Mouse (Mus musculus) Patski (cell line): Measurements from ENCODE around the gene Fkbp9. TPM values are rescaled to one million over a fixed set of nuclear protein-coding genes. Genes with fewer than 3 reads are reported as not detected.
"Not testable (repeated sequence)": the region's sequence is repeated elsewhere in the genome, so short reads cannot be mapped to it uniquely, and the experiment has no call there.

Source experiments
- ATAC-seq: fragments of 100-300 bp; one replicate; pipeline ENCODE4 v1.8.0; 2021
- CTCF ChIA-PET: fragments of 350-600 bp; sonication (Branson Sonifier 250); formaldehyde crosslinking; loops from one replicate; lab custom pipeline; 2022; ENCODE audit warnings: inconsistent platforms; lab: Charles Lee
- POLR2A ChIA-PET: fragments of 350-600 bp; sonication (Branson Sonifier 250); formaldehyde crosslinking; loops from one replicate; lab custom pipeline; 2022; ENCODE audit warnings: antibody characterized with exemption, inconsistent platforms; lab: Charles Lee
- DNase-seq: peaks from one replicate; pipeline ENCODE4 v3.0.0-alpha.2; 2011; ENCODE audit warnings: low read depth, low spot score
- H3K27me3 ChIP-seq: fragments of 371-371 bp; one replicate; pipeline ENCODE4 v1.5.1; 2021
- CTCF ChIP-seq: fragments of 100-300 bp; IDR thresholded peaks from one replicate; pipeline ENCODE4 v1.5.1; 2021
- in situ Hi-C: fragments of 300-500 bp; cut with MboI; formaldehyde crosslinking; loops from 3 replicates; pipeline ENCODE4 v1.11.1; 2018; ENCODE audit warnings: low pct_unique_long_range_greater_than_20kb, mixed read lengths
- polyA plus RNA-seq: library from polyadenylated mRNA; unstranded; gene quantifications from one replicate; pipeline ENCODE4 v1.2.3, GENCODE M21; 2021

Fkbp9 gene
- polyA plus RNA-seq, 1 experiment from 2014 or later, result 169 TPM

DNA sequence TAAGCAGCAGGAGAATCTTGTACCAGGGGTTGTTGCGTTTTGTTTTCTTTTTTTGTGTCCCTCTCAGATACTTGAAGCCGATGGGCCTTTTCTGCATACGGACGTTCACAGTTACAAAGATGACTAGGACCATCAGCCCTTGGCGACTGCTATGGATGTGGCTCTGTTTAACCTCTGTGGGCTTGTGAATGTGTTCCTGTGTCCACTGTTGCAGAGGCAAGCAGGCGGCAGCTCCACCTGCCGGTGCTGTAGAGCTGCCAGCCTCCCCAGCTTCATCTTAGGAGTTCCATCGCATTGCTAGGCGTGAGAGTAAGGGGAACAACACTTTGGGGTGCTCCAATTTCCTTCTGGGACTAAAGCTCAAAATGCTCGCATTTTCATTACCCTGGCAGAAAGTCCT is 3.7 kb downstream of the Fkbp9 start:
- no peak for ATAC-seq
- in situ Hi-C loops, result no loop called here
- ChIA-PET POLR2A (no interaction called here), CTCF (interaction anchor here (1.0 to 1.2 kb wide), 3 partner anchors 14 to 73 kb away, joined by 3 read pairs; no protein-coding TSS in a partner anchor)
- DNase-seq, result no peak
- no peaks in the 10 kb centered on the region for H3K27me3 ChIP-seq
- no peak for TF ChIP-seq CTCF

DNA sequence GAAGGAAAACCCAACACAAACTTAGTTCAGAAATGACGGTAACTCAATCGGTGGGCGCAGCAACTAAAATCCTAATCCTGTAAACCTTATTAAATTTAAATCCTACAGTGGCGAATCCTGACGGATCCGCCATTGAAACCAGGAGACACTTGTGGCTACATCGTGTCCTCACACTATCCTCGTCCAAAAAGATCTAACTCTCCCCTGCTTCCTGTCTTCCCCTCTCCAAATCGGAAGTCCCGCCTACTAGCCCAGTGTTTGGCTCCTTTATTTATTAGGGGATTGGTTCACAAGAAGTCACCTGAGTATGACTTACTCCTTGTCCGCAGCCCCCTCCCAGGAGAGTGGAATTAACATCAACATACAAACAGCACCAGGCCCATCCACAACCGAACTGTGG is 5.3 kb downstream of the Fkbp9 start:
- in situ Hi-C loops, result no loop called here
- ATAC-seq (no peak), DNase-seq (no peak)
- H3K27me3 ChIP-seq, result no peaks in the 10 kb centered on the region
- ChIA-PET POLR2A (no interaction called here), CTCF (interaction anchor here (0.9 kb wide), 1 partner anchor 13 kb away, joined by 3 read pairs; no protein-coding TSS in a partner anchor)
- TF ChIP-seq CTCF, result no peak

DNA sequence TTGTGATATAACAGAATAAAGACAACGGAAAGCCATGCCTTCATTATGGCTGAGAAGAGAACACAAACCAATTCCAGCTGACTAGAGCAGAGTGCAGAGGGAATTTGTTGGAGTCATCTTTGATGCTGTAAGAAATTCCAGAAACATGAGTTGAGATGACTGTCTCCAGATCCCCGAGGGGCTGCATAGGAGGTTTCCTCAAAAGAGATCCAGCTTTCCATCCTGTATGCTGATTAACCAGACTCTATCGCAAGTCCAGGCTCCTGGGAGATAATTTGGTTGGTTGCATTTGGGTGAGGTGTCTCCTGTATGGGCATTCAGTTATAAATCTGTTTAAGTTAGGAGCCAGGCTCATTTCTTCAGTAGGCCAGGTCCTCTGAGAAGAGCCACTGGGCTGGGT is 5.8 kb downstream of the Fkbp9 start:
- in situ Hi-C loops, result no loop called here
- DNase-seq (peak; percentile 22), ATAC-seq (peak; percentile 58)
- no peaks in the 10 kb centered on the region for H3K27me3 ChIP-seq
- ChIA-PET POLR2A (no interaction called here), CTCF (interaction anchor here (0.9 kb wide), 1 partner anchor 13 kb away, joined by 3 read pairs; no protein-coding TSS in a partner anchor)
- no peak for TF ChIP-seq CTCF

DNA sequence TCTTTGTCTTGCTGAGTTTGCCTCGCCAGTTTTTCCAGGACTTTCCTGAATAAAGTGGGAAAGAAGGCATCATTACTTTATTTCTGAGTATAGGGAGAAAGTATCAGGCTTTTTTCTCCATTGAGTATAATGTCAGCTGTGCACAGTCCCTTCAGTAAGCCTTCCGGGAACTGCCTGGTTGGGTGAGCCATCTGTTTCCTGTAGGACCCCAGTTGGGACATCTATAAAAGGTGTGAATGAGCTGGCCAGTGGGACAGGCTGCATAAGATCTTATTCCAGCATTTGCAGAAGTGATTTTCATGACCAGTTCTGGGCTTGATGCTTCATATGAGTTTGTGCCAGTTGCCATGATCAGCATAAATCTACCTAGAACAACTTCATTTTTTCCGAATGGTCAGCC is 11.4 kb downstream of the Fkbp9 start:
- ATAC-seq, result no peak
- in situ Hi-C loops, result no loop called here
- CTCF ChIA-PET, result interaction anchor here (0.7 kb wide), 1 partner anchor 9 kb away, joined by 3 read pairs; no protein-coding TSS in a partner anchor
- no peaks in the 10 kb centered on the region for H3K27me3 ChIP-seq
- TF ChIP-seq CTCF, result no peak
- no peak for DNase-seq
- POLR2A ChIA-PET, result no interaction called here

DNA sequence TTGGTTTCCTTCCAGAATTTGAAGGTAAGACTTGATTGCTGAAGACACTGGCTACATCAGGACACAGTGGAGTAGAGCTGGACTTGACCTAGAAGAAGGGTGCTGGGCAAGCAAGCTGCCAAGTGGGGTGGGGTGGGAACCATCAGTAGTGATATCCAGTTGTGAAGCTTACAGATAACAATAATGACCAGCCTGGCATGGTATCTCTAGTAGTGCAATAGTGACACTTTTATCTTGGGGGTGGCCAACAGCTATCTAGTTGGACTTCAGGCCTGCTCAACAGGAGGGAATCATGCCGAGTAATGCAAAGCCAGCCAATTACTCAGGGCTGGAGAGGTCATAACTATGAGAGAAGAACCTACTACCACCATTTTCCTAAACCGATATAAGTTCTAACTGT is 12.5 kb downstream of the Fkbp9 start:
- no peak for TF ChIP-seq CTCF
- DNase-seq, result no peak
- no peak for ATAC-seq
- CTCF ChIA-PET, result no interaction called here
- H3K27me3 ChIP-seq, result no peaks in the 10 kb centered on the region
- in situ Hi-C loops, result no loop called here
- POLR2A ChIA-PET, result no interaction called here

DNA sequence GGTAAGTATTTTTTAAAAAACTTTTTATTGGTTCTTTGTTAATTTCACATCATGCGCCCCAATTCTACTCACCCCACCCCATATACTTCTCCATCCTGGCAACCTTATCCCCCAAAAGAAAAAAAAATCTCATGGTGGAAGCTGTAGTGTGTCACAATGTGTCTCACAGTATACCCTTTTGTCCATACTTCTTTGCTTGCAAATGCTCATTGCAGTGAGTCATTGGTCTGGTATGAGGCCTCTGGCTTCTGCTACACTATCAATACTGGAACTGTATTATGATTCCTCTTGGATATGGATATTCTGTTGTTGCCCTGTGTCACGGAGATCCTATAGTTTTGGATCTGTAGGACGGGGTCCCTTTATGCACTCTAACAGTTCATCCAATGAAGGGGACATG is 17.1 kb downstream of the Fkbp9 start:
- H3K27me3 ChIP-seq, result no peaks in the 10 kb centered on the region
- ATAC-seq (no peak), DNase-seq (no peak)
- ChIA-PET CTCF (interaction anchor here (1.4 kb wide), 1 partner anchor 13 kb away, joined by 3 read pairs; no protein-coding TSS in a partner anchor), POLR2A (no interaction called here)
- in situ Hi-C loops, result no loop called here
- TF ChIP-seq CTCF, result no peak

DNA sequence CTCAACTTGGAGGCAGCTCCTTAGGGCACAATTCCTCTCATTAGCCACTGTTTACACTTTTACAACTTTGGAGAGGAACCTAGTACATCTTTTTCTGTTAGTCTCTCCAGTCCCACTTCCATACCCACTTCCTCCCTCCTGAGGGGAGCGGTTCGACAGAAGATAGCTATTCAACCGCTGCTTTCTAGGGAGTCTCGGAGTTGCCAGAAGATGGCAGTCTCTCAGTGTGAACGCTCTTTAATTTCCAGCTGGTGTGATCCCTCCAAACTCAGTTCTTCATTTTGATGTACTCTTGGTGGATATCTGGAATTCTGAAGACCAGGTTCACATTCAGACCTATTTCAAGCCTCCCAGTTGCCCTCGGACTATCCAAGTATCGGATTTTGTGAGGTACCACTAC is 18.5 kb downstream of the Fkbp9 start:
- ATAC-seq (no peak), DNase-seq (no peak)
- CTCF ChIA-PET, result interaction anchor here (1.3 to 1.4 kb wide), 2 partner anchors 13 to 14 kb away, joined by 3 read pairs; no protein-coding TSS in a partner anchor
- no peaks in the 10 kb centered on the region for H3K27me3 ChIP-seq
- in situ Hi-C loops, result no loop called here
- TF ChIP-seq CTCF, result peak; percentile 29
- POLR2A ChIA-PET, result no interaction called here

DNA sequence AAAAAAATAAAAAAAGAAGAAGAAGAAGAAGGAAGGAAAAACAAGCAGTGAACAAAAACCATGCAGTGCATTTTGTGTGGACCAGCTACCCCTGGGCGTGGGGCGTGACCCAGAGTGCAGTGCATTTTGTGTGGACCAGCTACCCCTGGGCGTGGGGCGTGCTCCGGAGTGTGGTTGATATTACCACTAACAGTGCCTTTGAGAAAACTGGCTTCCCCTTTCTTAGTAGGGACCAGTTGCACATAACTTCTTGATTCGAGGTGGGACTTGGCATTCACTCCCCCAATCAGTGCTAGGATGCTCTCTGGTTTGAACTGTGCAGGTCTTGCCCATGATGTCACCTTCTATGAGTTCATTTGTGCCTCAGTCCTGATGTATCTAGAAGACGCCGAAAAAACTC is 22.9 kb downstream of the Fkbp9 start:
- POLR2A ChIA-PET, result no interaction called here
- in situ Hi-C loops, result no loop called here
- no peak for ATAC-seq
- H3K27me3 ChIP-seq, result no peaks in the 10 kb centered on the region
- TF ChIP-seq CTCF, result no peak
- no peak for DNase-seq
- CTCF ChIA-PET, result no interaction called here

DNA sequence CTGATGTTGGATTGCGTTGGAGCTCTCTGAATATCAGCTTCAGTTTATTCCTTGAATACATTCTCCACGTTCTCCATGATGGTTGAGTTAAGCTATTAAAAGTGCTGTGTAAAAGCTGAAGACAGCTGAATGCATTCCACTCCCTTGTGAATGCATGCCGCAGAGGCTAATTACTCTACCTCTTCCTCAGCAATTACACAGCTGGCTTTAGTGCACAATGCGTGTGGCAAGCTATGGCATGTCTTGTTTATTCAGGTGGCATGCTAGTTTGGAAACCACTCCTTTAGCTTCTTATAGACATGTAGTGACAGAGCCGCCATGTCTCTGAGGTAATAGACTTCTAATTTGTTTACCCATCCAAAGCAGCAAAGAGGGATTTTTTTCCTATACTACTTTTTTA is 24.9 kb downstream of the Fkbp9 start:
- no peak for ATAC-seq
- DNase-seq, result no peak
- no peak for TF ChIP-seq CTCF
- in situ Hi-C loops, result no loop called here
- CTCF ChIA-PET, result interaction anchor here (1.0 to 1.6 kb wide), 2 partner anchors 9 to 51 kb away, joined by 3 to 5 read pairs; no protein-coding TSS in a partner anchor
- POLR2A ChIA-PET, result no interaction called here
- H3K27me3 ChIP-seq, result no peaks in the 10 kb centered on the region

DNA sequence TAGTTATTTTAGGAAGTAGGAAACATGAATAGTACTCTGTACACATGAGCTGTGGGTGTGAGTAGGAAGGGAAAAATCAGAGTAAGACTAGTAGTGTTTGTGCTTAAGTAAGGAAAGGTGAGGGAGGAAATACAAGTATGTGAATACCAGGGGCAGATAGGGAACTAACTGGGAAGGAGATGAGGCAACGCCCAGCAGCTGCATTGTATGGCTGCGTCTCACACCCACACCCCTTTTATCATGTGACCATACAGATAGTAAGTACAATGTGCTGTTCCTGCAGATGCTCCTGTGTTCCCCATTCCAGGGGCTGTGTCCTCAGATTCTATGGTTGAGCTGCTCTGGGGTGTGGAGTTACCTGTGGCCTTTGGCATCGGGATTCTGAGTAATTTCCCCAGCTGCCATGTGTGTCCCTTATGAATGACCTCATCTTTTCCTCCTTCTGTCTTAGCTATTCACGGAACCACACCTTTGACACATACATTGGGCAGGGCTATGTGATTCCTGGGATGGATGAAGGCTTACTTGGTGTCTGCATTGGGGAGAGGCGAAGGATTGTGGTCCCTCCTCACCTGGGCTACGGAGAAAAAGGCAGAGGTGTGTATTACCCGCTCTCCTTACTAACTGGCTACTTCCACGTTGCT is 28.5 kb downstream of the Fkbp9 start:
- ATAC-seq, result no peak
- no peak for TF ChIP-seq CTCF
- no peaks in the 10 kb centered on the region for H3K27me3 ChIP-seq
- in situ Hi-C loops, result no loop called here
- no peak for DNase-seq
- POLR2A ChIA-PET, result no interaction called here
- CTCF ChIA-PET, result interaction anchor here (1.2 kb wide), 1 partner anchor 130 kb away, joined by 3 read pairs; no protein-coding TSS in a partner anchor

DNA sequence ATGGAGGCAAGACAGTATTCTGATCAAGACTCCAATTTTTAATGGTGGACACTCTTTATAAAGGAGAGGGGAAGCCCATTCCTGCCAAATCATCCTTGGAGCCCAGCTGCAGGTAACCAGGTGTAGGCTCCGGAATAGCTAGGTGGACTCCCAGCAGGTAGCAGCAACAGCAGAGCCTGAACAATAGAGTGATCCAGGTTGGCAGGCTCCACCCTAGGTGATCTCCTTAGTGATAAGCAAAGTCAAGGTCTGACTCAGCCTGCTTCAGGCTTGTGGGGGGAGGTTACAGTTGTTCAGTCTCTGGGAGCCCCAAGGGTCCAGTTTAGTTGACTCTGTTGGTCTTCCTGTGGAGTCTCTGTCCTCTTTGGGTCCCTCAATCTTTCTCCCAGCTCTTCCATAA is 35.0 kb downstream of the Fkbp9 start:
- ATAC-seq, POLR2A ChIA-PET, CTCF ChIA-PET, H3K27me3 ChIP-seq, DNase-seq, in situ Hi-C loops: not testable (repeated sequence)
